Mouse (Mus musculus): Measurements from ENCODE around the gene Vmn1r155. TPM values are rescaled to one million over a fixed set of nuclear protein-coding genes. Genes with fewer than 3 reads are reported as not detected.
"Not testable (repeated sequence)": the region's sequence is repeated elsewhere in the genome, so short reads cannot be mapped to it uniquely, and the experiment has no call there.

Vmn1r155 gene
- not detected for total RNA-seq (2021)
- long read RNA-seq, experiment 1, result 0 reads
- long read RNA-seq, experiment 2, result 0 reads

- DNase-seq (ENCODE audit: low spot score in 2 of 2), result not testable (repeated sequence)
Measured at GRCm38 (mm10) chr7:22657718-22658117, at the start of gene Vmn1r155. TSS of gene Vmn1r155 (plus strand) at chr7:22658018.

DNA sequence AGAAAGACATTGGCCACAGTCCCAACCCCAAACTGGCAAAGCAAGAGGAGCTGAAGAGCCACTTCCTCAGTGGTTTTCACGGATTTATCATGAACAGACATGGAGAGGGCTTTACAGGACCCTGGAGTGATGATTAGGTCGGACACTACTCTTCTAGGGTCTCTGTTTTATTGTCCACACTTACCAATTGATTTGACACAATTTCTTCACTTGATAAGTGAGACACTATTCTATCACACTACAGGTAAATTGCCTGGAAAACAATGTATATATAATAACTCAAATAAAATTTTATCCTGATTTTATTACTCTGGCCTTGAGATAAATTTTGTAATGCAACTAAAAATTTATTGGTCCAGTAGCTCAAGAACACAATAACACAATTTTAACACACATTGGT lies 34.4 kb downstream of the Vmn1r155 start, which contains the start of gene Gm8693:
Gene Gm8693 (minus strand): TSS at position 101 of the 400 bp plus-strand sequence.
- not testable (repeated sequence) for DNase-seq (ENCODE audit: low spot score in 2 of 2)

Other genes starting within 250 kb of the Vmn1r155 start
- gene Vmn1r148, start 244.4 kb upstream of the Vmn1r155 start, total RNA-seq (2021), result not detected
- not detected for gene Vmn1r149, start 219.8 kb upstream of the Vmn1r155 start, total RNA-seq (2021)
- not detected for gene Gm10665, start 193.9 kb upstream of the Vmn1r155 start, total RNA-seq (2021)
- gene Vmn1r151, start 158.3 kb upstream of the Vmn1r155 start, total RNA-seq (2021), result not detected
- not detected for gene Vmn1r152, start 135.1 kb upstream of the Vmn1r155 start, total RNA-seq (2021)
- gene Gm8677, start 123.1 kb upstream of the Vmn1r155 start, total RNA-seq (2021), result not detected
- gene Gm4201, start 92.7 kb upstream of the Vmn1r155 start, total RNA-seq (2021), result not detected
- not detected for gene Gm4565, start 69.9 kb upstream of the Vmn1r155 start, total RNA-seq (2021)
- not detected for gene Gm8693, start 34.3 kb downstream of the Vmn1r155 start, total RNA-seq (2021)
- gene Gm4567, start 61.7 kb downstream of the Vmn1r155 start, total RNA-seq (2021), result not detected
- gene Vmn1r157, start 103.7 kb downstream of the Vmn1r155 start, total RNA-seq (2021), result not detected
- gene Vmn1r158, start 132.8 kb downstream of the Vmn1r155 start, total RNA-seq (2021), result not detected
- not detected for gene Vmn1r159, start 185.6 kb downstream of the Vmn1r155 start, total RNA-seq (2021)
- not detected for gene Vmn1r160, start 213.2 kb downstream of the Vmn1r155 start, total RNA-seq (2021)